Mouse (Mus musculus): Measurements from ENCODE around the gene Flvcr2.

Flvcr2 gene

GRCm38 (mm10) chr12:85859111-85859510 lies 112.8 kb downstream of the Flvcr2 start:
- no peak for DNase-seq (ENCODE audit: low read depth, low spot score)

DNA sequence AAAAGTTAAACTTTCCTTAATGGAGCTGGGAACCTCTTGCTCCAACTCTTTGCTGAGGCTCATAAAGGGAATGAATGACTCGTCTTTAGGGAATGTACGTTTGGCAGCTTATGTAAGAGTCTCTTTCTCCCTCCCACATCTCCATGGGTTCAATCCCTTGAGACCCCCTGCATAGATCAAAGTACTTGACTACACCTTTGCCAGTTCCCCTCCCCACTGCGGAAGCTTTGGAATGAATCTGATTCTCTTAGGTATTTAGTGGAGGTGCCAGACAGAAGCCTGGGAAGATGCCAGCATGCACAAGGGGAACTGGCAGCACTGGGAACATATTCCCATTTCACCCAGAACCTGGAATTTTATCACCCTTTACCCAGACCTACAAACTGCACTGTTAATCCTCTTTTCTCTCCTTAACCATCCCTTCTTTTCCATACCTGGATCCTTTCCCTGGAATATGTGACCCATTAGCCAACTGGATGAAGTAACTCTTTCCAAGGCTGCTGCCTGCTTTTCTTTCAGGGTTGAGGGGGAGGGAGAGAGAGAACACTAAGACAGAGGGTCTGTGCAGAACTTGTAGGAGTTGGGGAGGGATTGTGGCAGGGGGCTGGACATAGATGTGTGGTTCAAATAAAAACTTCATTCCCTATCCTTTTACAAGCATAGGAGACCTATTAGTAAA lies 113.3 kb downstream of the Flvcr2 start:
- DNase-seq (ENCODE audit: low read depth, low spot score) = peak; percentile 36

- DNase-seq (ENCODE audit: low read depth, low spot score) = no peak
Measured at GRCm38 (mm10) chr12:85862514-85862913, 116.2 kb downstream of the Flvcr2 start.

Measured in ZHBTc4 (cell line).